Mouse (Mus musculus) kidney, adult 2 months (tissue): ENCODE data around the gene Mtch1. TPM values are rescaled to one million over a fixed set of nuclear protein-coding genes. Genes with fewer than 3 reads are reported as not detected.

Experiments
- DNase-seq: peaks from one replicate; pipeline ENCODE4 v3.0.0; 2021
- H3K27ac ChIP-seq: fragments of 200-500 bp; 2 replicates; pipeline ENCODE4 v1.5.1; 2012; ENCODE audit warnings: low read depth, low read length, control low read depth, inconsistent platforms; ENCODE audit not compliant: insufficient read depth
- H3K27me3 ChIP-seq: fragments of 200-500 bp; replicated peaks from 2 replicates; pipeline ENCODE4 v1.6.1; 2012; ENCODE audit warnings: mild to moderate bottlenecking, moderate library complexity, low read length, inconsistent platforms; ENCODE audit not compliant: control insufficient read depth, insufficient read depth
- H3K36me3 ChIP-seq: fragments of 200-500 bp; 2 replicates; pipeline ENCODE4 v1.6.1; 2012; ENCODE audit warnings: mild to moderate bottlenecking, moderate library complexity, low read length, inconsistent platforms; ENCODE audit not compliant: control insufficient read depth, insufficient read depth
- H3K4me1 ChIP-seq: fragments of 200-500 bp; 2 replicates; pipeline ENCODE4 v1.6.1; 2011; ENCODE audit warnings: low read length; ENCODE audit not compliant: control insufficient read depth, insufficient read depth
- H3K4me3 ChIP-seq: fragments of 200-500 bp; 2 replicates; pipeline ENCODE4 v1.5.1; 2011; ENCODE audit warnings: mild to moderate bottlenecking, low read depth, low read length, control low read depth; ENCODE audit not compliant: insufficient read depth
- CTCF ChIP-seq: fragments of 200-500 bp; conservative IDR thresholded peaks from 2 replicates; pipeline ENCODE4 v1.5.1; 2011; ENCODE audit warnings: low read depth, mild to moderate bottlenecking, control low read depth, low read length, moderate library complexity, mixed read lengths; ENCODE audit not compliant: insufficient read depth, insufficient read length
- POLR2A ChIP-seq: fragments of 200-500 bp; IDR thresholded peaks from one replicate; pipeline ENCODE4 v1.6.1; 2011; ENCODE audit warnings: low read depth, low read length, control low read depth
- WGBS: fragments of 180-500 bp; shearing (Covaris S2); methylation state at CpG from one replicate; pipeline ENCODE4 v1.1.7; 2018; 5-methylcytosine and 5-hydroxymethylcytosine counted together
- polyA plus RNA-seq: library from polyadenylated mRNA; depleted of rRNA; stranded (reverse); fragments of >200 nt; gene quantifications from 2 replicates; pipeline ENCODE4 v1.2.3, GENCODE M21; 2012; rRNA removed

The Mtch1 gene
- polyA plus RNA-seq, 1 experiment = 375 TPM

DNA sequence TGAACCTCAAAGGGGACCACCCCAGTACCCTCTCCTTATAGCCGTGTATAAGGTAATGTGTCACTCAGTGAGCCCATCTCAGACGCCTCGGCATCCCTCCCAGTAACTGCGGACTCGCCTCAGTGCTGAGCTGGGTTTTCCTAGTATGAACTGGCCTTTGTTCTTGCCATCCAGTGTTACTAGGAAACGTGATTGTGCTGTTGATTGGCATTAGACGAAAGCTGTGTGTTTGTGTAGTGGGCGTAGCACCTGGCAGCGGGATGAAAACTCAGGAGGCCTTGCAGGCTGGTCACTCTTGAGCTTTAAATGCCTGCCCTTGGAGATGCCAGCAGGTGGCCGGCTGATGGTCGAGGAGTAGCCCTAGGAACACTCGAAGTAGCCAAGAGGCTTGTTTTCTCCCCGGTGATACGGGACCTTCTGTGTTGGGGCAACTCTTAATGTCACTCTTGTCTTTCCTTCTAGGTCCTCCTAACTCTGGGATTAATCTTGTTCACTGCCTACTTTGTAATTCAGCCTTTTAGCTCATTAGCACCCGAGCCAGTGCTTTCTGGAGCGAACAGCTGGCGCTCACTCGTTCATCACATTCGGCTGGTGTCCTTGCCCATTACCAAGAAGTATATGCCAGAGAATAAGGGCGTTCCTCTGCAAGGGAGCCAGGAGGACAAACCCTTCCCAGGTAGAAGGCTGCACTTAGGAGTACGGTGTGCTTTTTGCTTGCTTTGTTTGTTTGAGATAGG lies 65.3 kb downstream of the Mtch1 start:
- Histone ChIP-seq H3K27ac (no peak overlapping the region), H3K4me1 (no peaks in the 10 kb centered on the region), H3K36me3 (no peaks in the 10 kb centered on the region; the same call in 1 of the 2 replicates), H3K27me3 (no peaks in the 10 kb centered on the region), H3K4me3 (no peak overlapping the region)
- no peak for DNase-seq
- no peak for TF ChIP-seq POLR2A
- no peak for TF ChIP-seq CTCF
- WGBS = 73% methylated on average over 21 of the region's 21 CpGs

Other genes starting within 250 kb of the Mtch1 start
- 0.16 and 0.34 TPM in 2 replicates for gene Rab44, start 233.8 kb downstream of the Mtch1 start, polyA plus RNA-seq
- gene Cpne5, start 109.8 kb downstream of the Mtch1 start, polyA plus RNA-seq = 0.78 and 1.2 TPM in 2 replicates
- gene Ppil1, start 83.7 kb downstream of the Mtch1 start, polyA plus RNA-seq = 21.5 and 23.5 TPM in 2 replicates
- 219 and 228 TPM in 2 replicates for gene BC004004, start 79.1 kb downstream of the Mtch1 start, polyA plus RNA-seq
- 18.4 and 22.2 TPM in 2 replicates for gene Pi16, start 30.3 kb downstream of the Mtch1 start, polyA plus RNA-seq
- 10.1 and 11.4 TPM in 2 replicates for gene Fgd2, start 13.0 kb upstream of the Mtch1 start, polyA plus RNA-seq
- 16.0 and 18.8 TPM in 2 replicates for gene Pim1, start 142.8 kb upstream of the Mtch1 start, polyA plus RNA-seq
- gene Gm17657, start 201.7 kb upstream of the Mtch1 start, polyA plus RNA-seq = not detected in 2 replicates
- gene Tbc1d22b, start 201.9 kb upstream of the Mtch1 start, polyA plus RNA-seq = 30.0 and 34.5 TPM in 2 replicates
- 1.3 and 1.7 TPM in 2 replicates for gene Tmem217, start 204.5 kb upstream of the Mtch1 start, polyA plus RNA-seq